Mouse (Mus musculus) MEL (cell line): Measurements from ENCODE around the gene Cnot2.

ENCODE experiments used
- CTCF ChIP-seq, 3 experiments: IDR thresholded peaks in 2 of 3; conservative IDR thresholded peaks in 1 of 3; 2 replicates each; pipeline ENCODE4 v1.5.1; 2011 to 2012; ENCODE audit warnings: low read length in 3 of 3, low read depth in 2 of 3, mild to moderate bottlenecking in 2 of 3, improper control_type of control experiment in 1 of 3, inconsistent platforms in 1 of 3, mixed read lengths in 1 of 3, moderate library complexity in 1 of 3; ENCODE audit not compliant: control insufficient read depth in 1 of 3, insufficient read depth in 1 of 3, poor library complexity in 1 of 3, severe bottlenecking in 1 of 3
- EP300 ChIP-seq, 2 experiments: IDR thresholded peaks; 2 replicates each; pipeline ENCODE4 v1.6.1; 2011; ENCODE audit warnings: improper control_type of control experiment in 2 of 2, low read length in 2 of 2, low read depth in 1 of 2, mild to moderate bottlenecking in 1 of 2
- ETS1 ChIP-seq: IDR thresholded peaks from 2 replicates; pipeline ENCODE4 v1.6.1; 2012; ENCODE audit warnings: low read depth, mild to moderate bottlenecking, inconsistent platforms, low read length, improper control_type of control experiment, moderate library complexity
- JUND ChIP-seq: IDR thresholded peaks from 2 replicates; pipeline ENCODE4 v1.6.1; 2011; ENCODE audit warnings: low read depth, mild to moderate bottlenecking, improper control_type of control experiment, low read length
- MAX ChIP-seq: IDR thresholded peaks from 2 replicates; pipeline ENCODE4 v1.6.1; 2011; ENCODE audit warnings: low read length, improper control_type of control experiment
- NELFE ChIP-seq: IDR thresholded peaks from 2 replicates; pipeline ENCODE4 v1.6.1; 2011; ENCODE audit warnings: low read depth, low read length, improper control_type of control experiment
- POLR2A ChIP-seq, 2 experiments: IDR thresholded peaks; 2 replicates each; pipeline ENCODE4 v1.6.1; 2011 to 2012; ENCODE audit warnings: low read length in 2 of 2, mild to moderate bottlenecking in 2 of 2, control low read depth in 1 of 2, improper control_type of control experiment in 1 of 2, low read depth in 1 of 2, moderate library complexity in 1 of 2; ENCODE audit not compliant: control insufficient read depth in 1 of 2, insufficient read depth in 1 of 2, poor library complexity in 1 of 2
- RAD21 ChIP-seq: IDR thresholded peaks from 2 replicates; pipeline ENCODE4 v1.6.1; 2011; ENCODE audit warnings: mild to moderate bottlenecking, low read depth, low read length, improper control_type of control experiment
- SIN3A ChIP-seq: IDR thresholded peaks from 2 replicates; pipeline ENCODE4 v1.6.1; 2012; ENCODE audit warnings: low read length, improper control_type of control experiment, inconsistent platforms
- TAL1 ChIP-seq: IDR thresholded peaks from 2 replicates; pipeline ENCODE4 v1.6.1; 2012; ENCODE audit warnings: mild to moderate bottlenecking, inconsistent platforms, low read length, moderate library complexity, mixed read lengths
- ZMIZ1 ChIP-seq: IDR thresholded peaks from 2 replicates; pipeline ENCODE4 v1.6.1; 2012; ENCODE audit warnings: low read depth, mild to moderate bottlenecking, inconsistent platforms, low read length, improper control_type of control experiment, moderate library complexity

DNA sequence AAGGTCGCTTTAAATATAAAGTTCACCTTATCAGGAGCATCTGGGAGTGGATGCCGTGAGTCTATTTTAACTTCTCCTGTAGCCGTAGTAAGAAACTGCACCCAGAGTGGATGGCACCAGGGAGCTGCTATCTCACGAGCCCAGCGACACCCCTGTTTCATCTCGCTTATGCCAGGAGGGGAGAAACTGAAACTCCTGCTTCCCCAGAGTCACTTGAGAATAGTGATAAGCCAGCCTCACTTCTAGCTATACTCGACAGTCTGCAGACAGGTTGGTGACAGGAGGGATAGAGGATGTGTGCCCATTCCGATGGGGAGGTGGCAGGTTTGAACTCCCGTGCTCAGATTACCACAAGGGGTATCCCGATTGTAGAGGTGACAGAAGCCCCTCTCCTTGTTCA, 141.2 kb downstream of the Cnot2 start:
- TF ChIP-seq NELFE, result no peak
- TF ChIP-seq POLR2A (IDR thresholded peaks at IDR 0.05; ENCODE audit: control insufficient read depth in 1 of 2, insufficient read depth in 1 of 2, low read depth in 1 of 2, low read length in 2 of 2, poor library complexity in 1 of 2), result no peak
- TF ChIP-seq ZMIZ1, result no peak
- no peak for TF ChIP-seq EP300 (IDR thresholded peaks at IDR 0.05; ENCODE audit: low read depth in 1 of 2, low read length in 2 of 2)
- no peak for TF ChIP-seq CTCF (IDR thresholded peaks at IDR 0.05 in 2 of 3, conservative IDR thresholded peaks at IDR 0.05 in 1 of 3; ENCODE audit: control insufficient read depth in 1 of 3, insufficient read depth in 1 of 3, low read depth in 2 of 3, low read length in 3 of 3, poor library complexity in 1 of 3, severe bottlenecking in 1 of 3)
- TF ChIP-seq ETS1, result no peak
- TF ChIP-seq SIN3A, result no peak
- no peak for TF ChIP-seq MAX
- no peak for TF ChIP-seq JUND
- TF ChIP-seq TAL1, result no peak
- TF ChIP-seq RAD21, result no peak
